Mouse (Mus musculus) embryonic facial prominence, embryonic 15.5 days (tissue): ENCODE data around the gene Pacsin3. TPM values are rescaled to one million over a fixed set of nuclear protein-coding genes. Genes with fewer than 3 reads are reported as not detected.

Experiments
- ATAC-seq: fragments of 200-750 bp; cut with Nextera tagmentation; 2 replicates; pipeline ENCODE4 v1.8.0; 2017; ENCODE audit warnings: low read depth, moderate TSS enrichment; ENCODE audit not compliant: insufficient number of reproducible peaks, low FRiP score, low TSS enrichment
- H3K27ac ChIP-seq: fragments of 300-500 bp; sonication (generic); replicated peaks from 2 replicates; pipeline ENCODE4 v1.5.1; 2015; ENCODE audit warnings: mild to moderate bottlenecking, inconsistent platforms
- H3K27me3 ChIP-seq: fragments of 300-500 bp; sonication (generic); 2 replicates; pipeline ENCODE4 v1.6.1; 2015; ENCODE audit warnings: inconsistent platforms
- H3K36me3 ChIP-seq: fragments of 300-500 bp; sonication (generic); 2 replicates; pipeline ENCODE4 v1.6.1; 2015; ENCODE audit warnings: mild to moderate bottlenecking, inconsistent platforms
- H3K4me1 ChIP-seq: fragments of 300-500 bp; sonication (generic); 2 replicates; pipeline ENCODE4 v1.6.1; 2015; ENCODE audit warnings: inconsistent platforms
- H3K4me2 ChIP-seq: fragments of 300-500 bp; sonication (generic); replicated peaks from 2 replicates; pipeline ENCODE4 v1.6.1; 2015; ENCODE audit warnings: mild to moderate bottlenecking, inconsistent platforms
- H3K4me3 ChIP-seq: fragments of 300-500 bp; sonication (generic); replicated peaks from 2 replicates; pipeline ENCODE4 v1.5.1; 2015; ENCODE audit warnings: mild to moderate bottlenecking, inconsistent platforms
- H3K9ac ChIP-seq: fragments of 300-500 bp; sonication (generic); 2 replicates; pipeline ENCODE4 v1.6.1; 2015; ENCODE audit warnings: inconsistent platforms
- H3K9me3 ChIP-seq: fragments of 300-500 bp; sonication (generic); replicated peaks from 2 replicates; pipeline ENCODE4 v1.6.1; 2016; ENCODE audit warnings: inconsistent platforms
- WGBS: fragments of 180-500 bp; shearing (Covaris S2); methylation state at CpG from one replicate; pipeline ENCODE4 v1.1.7; 2015; 5-methylcytosine and 5-hydroxymethylcytosine counted together
- polyA plus RNA-seq: library from polyadenylated mRNA; unstranded; fragments of >200 nt; fragmentation: Nextera tagmentation; extraction: Ambion mirVana; gene quantifications from 2 replicates; pipeline ENCODE4 v1.2.1, GENCODE M21; 2015

Gene Pacsin3
- polyA plus RNA-seq, 1 experiment from 2014 or later: 55.1 TPM

DNA sequence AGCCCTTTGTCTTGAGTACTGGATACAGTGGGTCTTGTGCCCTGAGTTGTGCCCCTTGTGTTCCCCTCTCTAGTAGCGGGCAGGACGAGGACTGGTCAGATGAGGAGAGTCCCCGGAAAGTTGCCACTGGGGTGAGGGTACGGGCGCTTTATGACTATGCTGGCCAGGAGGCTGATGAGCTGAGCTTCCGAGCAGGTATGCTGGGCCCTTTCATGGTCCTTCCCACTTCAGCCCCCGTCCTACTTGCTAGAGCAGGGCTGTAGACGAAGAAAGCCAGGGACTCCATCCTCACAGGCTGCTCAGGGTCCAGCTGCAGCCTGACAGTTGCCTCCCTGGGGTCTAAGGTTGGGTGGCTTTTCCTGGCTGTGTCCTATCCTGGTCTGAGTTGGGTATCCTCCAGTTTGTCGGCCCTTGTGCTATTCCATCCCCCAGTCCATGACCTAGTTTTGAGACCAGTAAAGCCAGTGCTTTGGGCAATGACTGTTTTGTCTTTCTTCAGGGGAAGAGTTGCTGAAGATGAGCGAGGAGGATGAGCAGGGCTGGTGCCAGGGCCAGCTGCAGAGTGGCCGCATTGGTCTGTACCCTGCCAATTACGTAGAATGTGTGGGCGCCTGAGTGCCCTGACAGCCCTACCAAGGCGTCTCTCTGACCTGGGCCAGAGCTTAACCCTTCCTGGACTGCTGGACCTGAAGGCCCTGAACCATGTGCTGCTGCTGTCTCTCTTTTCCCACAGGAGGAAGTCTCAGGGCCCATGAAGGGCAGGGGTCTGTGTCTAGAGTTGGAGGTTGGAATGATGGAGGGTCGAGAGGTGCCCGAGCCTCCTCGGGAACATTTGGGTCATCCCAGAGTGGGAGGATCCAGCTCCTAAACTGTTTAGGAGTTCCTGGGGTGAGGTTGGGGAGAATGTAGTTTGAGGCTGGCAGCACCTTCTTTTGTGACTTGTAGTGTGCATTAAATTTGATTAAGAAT is 8.2 kb downstream of the Pacsin3 start:
- H3K36me3 ChIP-seq: peaks cover 50% of the 10 kb centered on the region
- no peaks in the 10 kb centered on the region for H3K9me3 ChIP-seq
- no peaks in the 10 kb centered on the region for H3K27me3 ChIP-seq
- peak overlapping the region; percentile 93 for H3K9ac ChIP-seq
- H3K4me2 ChIP-seq: peak overlapping the region; percentile 78
- ATAC-seq: no peak
- peak overlapping the region; percentile 91 for H3K27ac ChIP-seq
- WGBS: 88% methylated on average over 17 of the region's 17 CpGs
- H3K4me1 ChIP-seq: peaks cover 20% of the 10 kb centered on the region
- peak overlapping the region; percentile 83 for H3K4me3 ChIP-seq

DNA sequence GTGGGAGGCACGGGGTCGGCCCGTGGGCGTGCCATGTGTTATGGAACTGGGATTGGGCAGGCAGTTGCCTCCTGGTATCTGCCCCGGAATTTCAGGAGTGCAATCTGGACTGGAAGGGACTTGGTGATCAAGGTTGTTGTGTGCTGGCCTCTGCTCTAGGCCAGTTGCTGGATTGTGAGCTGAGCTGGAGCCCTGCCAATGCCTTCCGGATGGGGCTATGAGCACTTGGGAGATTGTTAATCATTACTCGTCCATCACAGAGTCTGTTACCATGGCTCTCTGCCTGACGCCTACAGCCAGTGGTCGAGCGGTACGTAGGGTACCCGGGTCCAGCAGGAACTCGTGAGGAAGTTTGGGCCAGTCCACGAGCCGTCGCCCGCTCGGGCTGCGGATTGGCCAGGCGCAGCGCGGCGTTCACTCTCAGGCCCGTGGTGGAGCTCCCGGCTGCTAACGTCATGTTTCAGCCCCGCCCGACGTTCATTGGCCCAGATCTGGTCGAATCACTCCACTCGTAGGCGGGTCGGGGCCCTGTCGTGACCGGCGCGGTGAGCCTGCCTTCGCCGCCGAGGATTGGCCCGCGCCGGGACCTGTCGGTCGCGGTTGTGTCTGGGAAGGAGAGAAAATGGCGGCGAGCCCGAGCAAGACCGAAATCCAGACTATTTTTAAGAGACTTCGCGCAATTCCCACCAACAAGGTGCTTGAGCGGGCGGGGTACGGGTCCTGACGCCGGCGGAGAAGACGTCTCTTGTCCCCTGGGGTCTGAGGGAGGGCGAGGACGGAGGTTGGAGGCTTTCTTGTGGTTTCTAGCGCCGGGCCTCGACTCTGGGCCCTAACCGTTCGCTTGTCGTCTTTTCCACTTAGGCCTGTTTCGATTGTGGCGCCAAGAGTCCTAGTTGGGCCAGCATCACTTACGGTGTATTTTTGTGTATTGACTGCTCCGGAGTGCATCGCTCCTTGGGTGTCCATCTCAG is 9.2 kb downstream of the Pacsin3 start, which contains the start of gene Arfgap2:
TSS of gene Arfgap2 (plus strand) at position 264 of the 971 bp plus-strand sequence.
- H3K36me3 ChIP-seq: peaks cover 60% of the 10 kb centered on the region

DNA sequence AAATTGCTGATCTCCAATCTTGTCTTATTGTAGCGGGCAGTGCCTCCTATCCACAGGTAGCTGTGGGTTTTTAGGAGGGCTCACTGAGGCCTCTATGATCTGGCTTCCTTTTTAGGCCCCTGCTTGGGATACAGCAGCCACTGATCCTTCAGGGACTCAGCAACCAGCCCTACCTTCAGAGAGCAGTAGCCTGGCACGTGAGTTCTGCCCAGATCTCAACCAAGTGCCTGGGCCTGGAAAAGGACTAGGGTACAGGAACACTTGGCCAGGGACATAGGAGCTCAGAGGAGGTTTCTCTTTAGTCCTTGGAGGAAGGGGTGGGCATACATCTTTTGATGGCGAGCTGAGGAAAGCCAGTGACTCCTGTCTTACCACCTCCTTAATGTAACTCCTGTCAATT is 12.3 kb downstream of the Pacsin3 start:
- no peak for ATAC-seq
- no peak overlapping the region for H3K4me2 ChIP-seq
- no peak overlapping the region for H3K27ac ChIP-seq
- 95% methylated on average over 3 of the region's 3 CpGs for WGBS
- no peak overlapping the region for H3K4me3 ChIP-seq
- peaks cover 20% of the 10 kb centered on the region for H3K4me1 ChIP-seq
- H3K36me3 ChIP-seq: peaks cover 67% of the 10 kb centered on the region
- H3K27me3 ChIP-seq: no peaks in the 10 kb centered on the region
- no peaks in the 10 kb centered on the region for H3K9me3 ChIP-seq
- H3K9ac ChIP-seq: no peak overlapping the region

More for the DNA sequence above, 9.2 kb downstream of the Pacsin3 start, which contains the start of gene Arfgap2:
- H3K27ac ChIP-seq: peak within 1 kb of the TSS; percentile 91
- peak within 1 kb of the TSS; percentile 78 for H3K4me2 ChIP-seq
- 2% methylated on average over 72 of the region's 72 CpGs for WGBS
- no peaks in the 10 kb centered on the region for H3K9me3 ChIP-seq
- no peaks in the 10 kb centered on the region for H3K27me3 ChIP-seq
- peak; percentile 99 for ATAC-seq
- H3K4me3 ChIP-seq: peak within 1 kb of the TSS; percentile 83
- H3K4me1 ChIP-seq: peaks cover 20% of the 10 kb centered on the region
- H3K9ac ChIP-seq: peak within 1 kb of the TSS; percentile 93

DNA sequence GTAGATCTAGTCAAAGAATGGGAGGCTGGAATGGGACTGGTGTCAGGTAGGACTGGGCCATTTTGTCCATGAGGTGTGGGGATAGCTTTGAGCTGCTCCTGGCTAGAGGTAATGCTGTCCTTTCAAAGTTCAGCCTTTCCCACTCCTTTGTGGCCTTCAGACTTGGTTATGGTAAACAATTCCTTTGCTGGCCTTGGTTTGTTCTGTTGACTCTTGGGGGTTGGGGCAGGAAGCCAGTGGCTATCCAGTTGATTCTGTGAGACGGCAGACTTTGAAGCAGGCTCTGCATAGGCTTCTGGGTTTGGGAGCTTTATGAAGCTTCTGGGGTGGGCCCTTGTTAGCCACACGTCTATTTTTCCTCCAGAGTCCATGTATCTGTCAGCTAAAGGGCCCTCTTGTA is 13.0 kb downstream of the Pacsin3 start:
- no peaks in the 10 kb centered on the region for H3K9me3 ChIP-seq
- no peak overlapping the region for H3K27ac ChIP-seq
- peaks cover 20% of the 10 kb centered on the region for H3K4me1 ChIP-seq
- no peak for ATAC-seq
- no peak overlapping the region for H3K4me2 ChIP-seq
- no peaks in the 10 kb centered on the region for H3K27me3 ChIP-seq
- no peak overlapping the region for H3K9ac ChIP-seq
- peaks cover 67% of the 10 kb centered on the region for H3K36me3 ChIP-seq
- H3K4me3 ChIP-seq: no peak overlapping the region
- WGBS: 80% methylated on average over 2 of the region's 2 CpGs

DNA sequence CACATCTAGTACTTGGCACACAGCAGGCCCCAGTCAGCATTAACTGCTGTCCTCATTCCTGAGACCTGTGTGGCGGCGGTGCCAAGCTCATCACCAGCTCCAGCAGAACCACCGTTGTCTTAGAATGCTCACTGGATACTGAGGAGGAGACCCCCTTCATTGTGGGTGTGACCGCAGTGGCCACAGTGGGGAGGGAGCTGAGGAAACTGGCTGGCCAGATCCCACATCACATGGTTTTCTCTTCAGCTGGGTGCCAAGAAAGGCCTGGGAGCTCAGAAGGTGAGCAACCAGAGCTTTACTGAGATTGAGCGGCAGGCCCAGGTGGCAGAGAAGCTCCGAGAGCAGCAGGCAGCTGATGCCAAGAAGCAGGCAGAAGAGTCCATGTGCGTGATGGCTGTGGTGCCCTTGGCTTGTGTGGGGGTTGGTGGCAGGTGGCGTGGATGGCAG is 14.0 kb downstream of the Pacsin3 start:
- H3K9me3 ChIP-seq: no peaks in the 10 kb centered on the region
- peaks cover 10% of the 10 kb centered on the region; the same call in 1 of the 2 replicates for H3K4me1 ChIP-seq
- no peak for ATAC-seq
- H3K4me3 ChIP-seq: no peak overlapping the region
- no peak overlapping the region for H3K9ac ChIP-seq
- H3K36me3 ChIP-seq: peaks cover 77% of the 10 kb centered on the region
- WGBS: 90% methylated on average over 8 of the region's 8 CpGs
- no peak overlapping the region for H3K27ac ChIP-seq
- H3K27me3 ChIP-seq: no peaks in the 10 kb centered on the region
- H3K4me2 ChIP-seq: no peak overlapping the region

DNA sequence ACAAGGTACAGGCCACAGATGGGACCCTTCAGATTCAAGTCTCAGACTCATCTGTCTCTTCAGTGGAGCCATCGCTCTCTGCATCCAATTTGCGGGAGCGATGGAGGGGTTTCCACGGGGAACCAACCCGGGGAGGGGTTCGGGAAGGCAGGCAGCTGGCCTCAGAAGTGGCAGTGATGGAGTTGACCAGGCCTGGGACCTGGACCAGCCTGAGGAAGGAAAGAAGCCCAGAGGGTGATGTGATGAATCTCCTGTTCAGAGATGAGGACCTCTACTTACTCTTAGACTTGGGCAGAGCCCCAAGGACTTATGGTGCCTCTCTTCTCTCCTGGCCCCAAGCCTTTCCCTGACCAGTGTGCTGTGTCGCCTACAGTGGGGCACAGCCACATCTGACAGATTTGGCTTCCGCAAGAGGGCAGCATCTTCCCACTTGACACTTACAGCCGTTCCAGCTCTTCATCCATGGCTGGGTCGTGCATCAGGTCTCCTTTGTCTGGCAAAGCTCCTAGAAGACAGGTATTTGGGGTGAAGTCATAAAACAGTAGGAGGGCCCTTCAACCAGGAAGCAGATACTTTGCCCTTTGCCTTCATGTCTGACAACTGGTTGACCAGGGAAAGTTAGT is 23.1 kb downstream of the Pacsin3 start:
- no peak overlapping the region for H3K4me2 ChIP-seq
- H3K27me3 ChIP-seq: no peaks in the 10 kb centered on the region
- peak; percentile 40; the same call in 1 of the 2 replicates for ATAC-seq
- H3K9ac ChIP-seq: no peak overlapping the region
- no peak overlapping the region for H3K4me3 ChIP-seq
- H3K36me3 ChIP-seq: peaks cover 46% of the 10 kb centered on the region
- H3K9me3 ChIP-seq: no peaks in the 10 kb centered on the region
- 34% methylated on average over 10 of the region's 10 CpGs for WGBS
- H3K4me1 ChIP-seq: no peaks in the 10 kb centered on the region
- H3K27ac ChIP-seq: no peak overlapping the region

DNA sequence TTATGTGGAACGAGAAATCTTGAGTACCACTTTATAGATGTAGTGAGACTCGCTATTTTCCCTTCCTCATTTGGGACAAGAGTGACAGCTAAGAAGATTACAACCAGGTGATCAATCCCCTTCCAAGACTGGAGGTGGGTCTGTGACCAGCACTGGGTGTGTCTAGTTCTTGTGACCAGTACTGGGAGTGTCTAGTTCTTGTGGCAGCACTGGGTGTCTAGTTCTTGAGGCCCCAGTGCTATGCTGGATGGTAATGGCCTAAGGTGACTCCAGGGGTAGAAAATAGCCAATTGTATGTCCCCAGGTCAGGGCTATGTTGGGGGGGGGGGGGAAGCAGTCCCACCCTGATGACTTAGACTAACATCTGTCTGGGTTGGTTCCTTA is 23.6 kb downstream of the Pacsin3 start:
- Histone ChIP-seq H3K4me3 (no peak overlapping the region), H3K36me3 (peaks cover 41% of the 10 kb centered on the region), H3K27me3 (no peaks in the 10 kb centered on the region), H3K9me3 (no peaks in the 10 kb centered on the region), H3K9ac (no peak overlapping the region), H3K4me1 (no peaks in the 10 kb centered on the region), H3K27ac (no peak overlapping the region), H3K4me2 (no peak overlapping the region)
- 63% methylated on average over 2 of the region's 2 CpGs for WGBS
- ATAC-seq: no peak

DNA sequence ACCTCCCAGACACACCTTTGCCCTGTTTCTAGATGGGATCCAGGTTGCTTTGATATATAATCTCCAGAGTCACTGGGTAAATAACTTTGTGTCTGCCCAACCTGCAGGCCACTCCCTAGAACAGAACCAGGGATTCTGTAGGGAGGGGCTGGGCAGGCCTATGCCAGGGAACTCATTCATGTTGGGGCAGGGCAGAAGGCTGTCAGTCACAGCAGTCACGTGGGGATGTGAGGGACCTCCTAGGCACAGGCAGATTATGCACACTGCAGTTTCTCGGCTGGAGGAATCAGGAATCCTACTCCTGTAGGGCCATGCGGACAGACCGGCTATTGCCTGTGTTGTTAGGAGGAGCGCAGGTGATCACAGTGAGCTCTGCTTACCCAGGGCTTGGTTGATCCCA is 25.6 kb downstream of the Pacsin3 start:
- Histone ChIP-seq H3K27ac (no peak overlapping the region), H3K9ac (no peak overlapping the region), H3K4me2 (no peak overlapping the region), H3K27me3 (no peaks in the 10 kb centered on the region), H3K4me3 (no peak overlapping the region), H3K9me3 (no peaks in the 10 kb centered on the region), H3K36me3 (peaks cover 21% of the 10 kb centered on the region), H3K4me1 (0 out of 2 replicates have a peak, but pooled peaks cover 3% of the 10 kb centered on the region)
- WGBS: 39% methylated on average over 5 of the region's 5 CpGs
- peak; percentile 49 for ATAC-seq

DNA sequence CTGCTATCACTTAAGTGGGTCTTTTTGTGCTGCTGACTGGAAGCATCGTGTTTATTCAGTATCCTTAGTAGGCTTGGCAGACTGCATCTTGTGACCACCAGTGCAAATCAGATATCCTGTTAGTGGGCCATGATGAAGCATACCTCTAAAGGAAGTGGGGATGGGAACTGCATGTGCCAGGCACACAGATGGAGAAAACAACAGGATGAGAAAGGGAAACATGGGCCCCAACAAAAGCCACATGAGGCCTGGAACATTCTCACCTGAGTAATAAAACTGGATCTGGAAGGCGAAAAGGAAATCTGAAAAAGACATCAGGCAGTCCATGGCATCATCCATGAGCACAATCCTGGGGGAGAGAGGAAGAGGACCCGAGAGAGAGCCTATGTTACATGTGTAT is 28.2 kb downstream of the Pacsin3 start:
- whole genome bisulfite sequencing: 71% methylated on average over 3 of the region's 3 CpGs
- Histone ChIP-seq H3K4me2 (no peak overlapping the region), H3K36me3 (no peaks in the 10 kb centered on the region), H3K27ac (no peak overlapping the region), H3K4me3 (no peak overlapping the region), H3K9me3 (no peaks in the 10 kb centered on the region), H3K4me1 (0 out of 2 replicates have a peak, but pooled peaks cover 3% of the 10 kb centered on the region), H3K9ac (no peak overlapping the region), H3K27me3 (no peaks in the 10 kb centered on the region)
- no peak for ATAC-seq

DNA sequence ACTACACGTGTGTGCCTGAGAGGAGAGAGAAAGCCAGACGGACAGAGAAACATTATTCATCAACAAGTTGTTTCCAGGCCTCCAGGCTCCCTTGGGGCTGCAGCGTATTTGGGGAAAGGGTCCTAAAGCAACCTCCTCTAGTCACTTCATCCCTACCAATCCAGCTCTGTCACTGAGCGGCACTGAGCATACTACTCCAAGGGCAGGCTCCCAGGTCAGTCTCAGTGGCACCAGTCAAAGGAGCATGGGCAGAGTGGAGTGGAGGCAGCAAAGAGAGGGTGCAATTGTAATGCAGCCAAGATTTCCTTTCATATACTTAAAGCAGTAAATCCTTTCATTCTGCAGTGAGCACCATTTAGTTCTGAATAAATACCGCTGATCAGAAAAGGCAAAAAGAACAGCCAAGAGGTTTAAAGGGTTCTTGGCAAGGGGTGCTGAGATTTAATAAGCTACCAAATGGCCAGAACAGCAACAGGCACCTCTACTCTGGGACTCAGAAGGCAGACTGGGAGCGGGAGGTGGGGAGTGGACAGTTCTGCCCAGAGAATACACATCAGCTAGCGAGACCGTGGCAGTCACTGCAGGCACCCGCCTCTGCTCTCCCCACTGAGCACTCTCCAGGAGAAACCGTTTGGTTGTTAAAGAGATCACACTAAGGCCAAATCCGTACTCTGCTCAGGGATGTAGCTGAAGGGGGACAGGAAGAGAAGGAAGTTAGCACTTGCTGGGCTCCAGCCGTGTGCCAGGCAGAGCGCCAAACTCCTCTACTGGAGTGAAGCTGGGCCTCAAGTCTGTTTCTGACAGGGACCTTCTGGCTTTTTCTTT is 28.8 kb downstream of the Pacsin3 start:
- H3K4me1 ChIP-seq: 0 out of 2 replicates have a peak, but pooled peaks cover 3% of the 10 kb centered on the region
- H3K27me3 ChIP-seq: no peaks in the 10 kb centered on the region
- WGBS: 60% methylated on average over 13 of the region's 13 CpGs
- H3K36me3 ChIP-seq: no peaks in the 10 kb centered on the region
- H3K27ac ChIP-seq: no peak overlapping the region; the same call in 1 of the 2 replicates
- no peaks in the 10 kb centered on the region for H3K9me3 ChIP-seq
- ATAC-seq: no peak
- H3K4me2 ChIP-seq: no peak overlapping the region
- H3K9ac ChIP-seq: no peak overlapping the region
- no peak overlapping the region for H3K4me3 ChIP-seq
